Mouse (Mus musculus) cerebellum, adult 9-11 months (tissue): ENCODE measurements around the gene Fabp7.

ENCODE experiments used
- DNase-seq: peaks from one replicate; pipeline ENCODE4 v3.0.0; 2022

Fabp7 gene

DNA sequence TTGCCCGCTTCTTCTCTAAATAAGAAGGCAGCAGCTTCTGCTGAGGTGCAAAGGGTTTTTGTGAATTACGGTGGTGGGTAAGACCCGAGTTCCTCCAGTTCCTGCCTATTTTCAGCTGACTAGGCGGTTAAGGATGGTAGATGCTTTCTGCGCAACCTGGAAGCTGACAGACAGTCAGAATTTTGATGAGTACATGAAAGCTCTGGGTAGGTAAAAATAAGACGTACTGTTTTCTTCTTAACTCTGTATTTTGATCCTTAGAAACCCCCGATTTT, at the start of gene Fabp7:
Fabp7 (plus strand) TSS at position 6 of the 275 bp plus-strand sequence.
- no peak for DNase-seq

DNA sequence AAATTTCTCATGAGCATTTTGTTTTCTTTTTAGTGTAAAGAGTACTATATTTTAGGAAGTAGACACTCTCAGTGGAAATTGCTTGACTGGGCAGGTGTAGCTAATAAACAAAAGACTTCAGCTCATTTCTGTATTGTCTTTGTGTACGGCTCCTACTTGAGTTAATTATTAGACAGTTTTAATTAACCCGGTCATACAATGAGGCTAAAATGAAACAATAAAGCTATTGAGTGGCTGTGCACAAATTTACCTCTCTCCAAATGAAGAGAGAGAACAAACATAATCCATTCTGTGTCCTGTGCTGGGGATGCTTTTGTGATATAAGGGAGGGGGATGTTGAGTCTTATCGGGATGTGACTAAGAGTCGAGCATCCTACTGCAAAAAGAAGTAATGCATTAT, 43.9 kb upstream of the Fabp7 start:
- DNase-seq, result no peak

DNA sequence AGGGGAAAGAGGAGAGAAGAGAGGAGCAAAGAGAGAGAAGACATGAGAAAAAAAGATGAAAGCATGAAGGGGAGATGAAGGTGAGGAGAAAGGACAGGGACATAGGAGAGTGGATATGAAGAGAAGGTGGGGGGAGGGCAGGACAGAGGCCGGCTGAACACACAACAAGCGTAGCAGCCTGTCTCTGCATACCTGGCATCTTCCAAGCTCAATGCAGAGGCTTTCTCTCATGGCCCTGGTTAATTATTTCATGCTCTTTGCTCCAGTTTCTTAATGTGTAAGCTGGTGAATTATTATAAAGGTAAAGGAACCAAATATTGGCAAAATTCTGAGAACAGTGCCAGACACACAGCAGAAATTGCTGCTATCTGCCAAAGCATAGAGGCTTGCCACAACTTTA, 43.3 kb upstream of the Fabp7 start:
- DNase-seq, result no peak

DNA sequence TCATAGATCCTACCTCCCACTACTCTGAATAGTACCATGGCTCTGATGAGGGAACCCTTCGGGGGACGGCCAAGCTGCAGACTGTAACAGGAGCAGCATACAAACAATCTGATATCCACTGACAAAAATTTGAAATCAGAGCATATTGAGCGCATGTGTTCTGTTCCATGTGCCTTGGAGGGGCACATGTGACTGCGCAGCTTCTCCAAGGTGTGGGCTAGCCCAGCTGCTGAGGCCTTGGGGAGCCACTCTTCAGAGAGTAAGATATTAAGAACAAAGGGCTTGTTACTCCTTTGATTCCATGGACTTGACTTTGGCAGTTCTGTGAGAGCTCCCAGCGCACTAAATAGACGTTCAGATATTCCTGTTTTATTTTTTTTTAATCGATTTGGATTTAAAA, 41.6 kb upstream of the Fabp7 start:
- no peak for DNase-seq

DNA sequence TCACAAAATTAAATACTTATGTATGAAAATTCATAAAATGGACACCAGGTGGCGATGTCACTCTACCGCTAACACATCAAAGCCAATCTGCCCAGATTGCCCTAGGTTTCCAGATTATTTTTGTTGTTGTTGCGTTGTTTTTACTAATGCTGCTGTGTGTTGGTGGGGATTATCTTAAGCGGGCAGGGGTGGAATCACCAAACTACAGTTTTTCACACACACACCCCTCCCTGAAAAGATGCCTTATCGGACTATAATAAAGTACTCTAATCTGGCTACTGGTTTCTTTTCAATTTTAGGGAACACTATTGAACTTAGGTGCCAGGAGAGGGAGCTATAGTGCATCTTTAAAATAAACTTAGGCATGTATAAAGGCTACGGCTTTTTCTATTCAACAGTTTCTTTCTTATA, 41.1 kb upstream of the Fabp7 start:
- DNase-seq, result no peak

DNA sequence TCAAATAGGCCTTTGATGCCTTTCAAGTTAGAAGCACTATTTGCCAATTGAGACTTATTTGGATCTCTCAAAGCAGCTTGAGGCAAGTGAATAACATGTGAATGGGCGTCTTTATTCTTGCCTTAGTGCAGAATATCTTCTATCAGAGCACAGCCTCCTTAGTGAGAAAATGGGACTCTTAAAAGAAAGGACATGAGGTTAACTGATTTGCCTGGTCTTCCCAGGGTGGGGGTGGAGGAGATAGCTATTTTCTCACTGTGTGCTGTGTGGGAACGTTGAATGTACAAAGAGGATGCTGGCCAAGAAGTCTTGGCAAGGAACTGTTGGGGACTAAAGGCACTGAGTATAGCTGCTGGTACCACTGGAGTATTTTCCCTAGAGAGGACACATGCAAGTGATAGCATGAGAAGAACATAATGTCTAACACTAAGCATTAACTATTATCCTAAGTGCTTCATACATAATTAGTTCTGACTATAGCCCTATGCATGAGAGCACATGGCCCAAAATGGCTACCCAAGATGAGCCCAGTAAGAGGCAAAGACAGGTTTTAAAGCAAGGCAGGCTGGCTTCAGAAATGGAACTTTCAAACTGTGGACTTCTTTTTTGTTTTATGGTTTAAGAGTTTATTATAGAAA, 40.4 kb upstream of the Fabp7 start:
- no peak for DNase-seq

DNA sequence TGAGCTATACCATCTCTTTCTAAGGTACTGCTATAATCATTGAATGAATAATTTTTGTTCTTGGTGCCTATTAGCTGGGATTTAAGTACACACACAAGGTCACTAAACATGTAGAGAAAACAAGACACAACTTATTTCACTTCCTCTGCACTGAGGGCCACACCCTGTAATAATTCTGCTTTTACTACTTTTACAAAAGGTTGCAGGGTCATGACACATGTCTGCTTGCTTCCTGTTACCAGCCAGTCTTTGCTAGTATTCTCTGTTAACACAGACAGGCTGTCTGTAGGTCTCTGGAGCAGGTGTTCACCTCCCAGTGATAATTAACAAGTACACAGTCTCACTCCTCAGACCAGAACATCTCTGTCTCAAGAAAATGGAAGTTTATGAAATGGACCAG, 39.2 kb upstream of the Fabp7 start:
- DNase-seq, result no peak

DNA sequence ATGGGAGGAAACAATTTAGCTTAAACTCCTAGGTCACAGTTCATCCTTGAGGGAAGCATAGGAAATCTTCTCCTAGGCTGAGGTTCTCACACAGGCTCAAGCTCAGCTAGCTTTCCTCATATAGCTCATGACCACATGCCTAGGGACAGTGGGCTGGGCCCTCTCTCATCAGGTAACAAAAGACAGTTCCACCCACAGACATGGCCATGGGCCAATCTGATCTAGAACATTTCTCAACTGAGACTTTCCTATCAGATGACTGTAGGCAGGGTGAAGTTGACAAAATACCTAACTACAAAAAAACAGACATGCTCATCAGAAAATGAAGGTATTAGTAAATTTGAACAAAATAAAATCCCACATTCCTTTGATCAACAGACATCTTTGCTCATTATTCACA, 37.6 kb upstream of the Fabp7 start:
- DNase-seq, result no peak

DNA sequence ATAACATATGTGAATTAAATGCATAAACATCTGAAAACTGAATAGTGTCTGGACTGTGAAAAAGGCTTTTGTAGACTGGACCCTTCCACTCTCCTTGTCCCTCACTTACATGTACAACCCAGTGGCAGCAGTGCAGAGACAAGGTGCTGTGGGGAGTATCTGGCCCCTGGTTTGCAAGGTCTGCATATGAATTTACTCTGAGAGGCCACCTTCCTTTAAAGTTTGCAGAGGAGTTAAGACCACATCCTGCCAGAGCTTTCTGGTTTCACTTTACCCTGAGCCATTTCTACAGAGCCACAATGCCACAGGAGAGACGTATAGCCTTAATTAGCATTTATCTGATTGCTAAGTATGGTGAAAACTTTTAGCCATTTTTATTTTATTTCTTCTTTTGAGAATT, 31.3 kb upstream of the Fabp7 start:
- no peak for DNase-seq

DNA sequence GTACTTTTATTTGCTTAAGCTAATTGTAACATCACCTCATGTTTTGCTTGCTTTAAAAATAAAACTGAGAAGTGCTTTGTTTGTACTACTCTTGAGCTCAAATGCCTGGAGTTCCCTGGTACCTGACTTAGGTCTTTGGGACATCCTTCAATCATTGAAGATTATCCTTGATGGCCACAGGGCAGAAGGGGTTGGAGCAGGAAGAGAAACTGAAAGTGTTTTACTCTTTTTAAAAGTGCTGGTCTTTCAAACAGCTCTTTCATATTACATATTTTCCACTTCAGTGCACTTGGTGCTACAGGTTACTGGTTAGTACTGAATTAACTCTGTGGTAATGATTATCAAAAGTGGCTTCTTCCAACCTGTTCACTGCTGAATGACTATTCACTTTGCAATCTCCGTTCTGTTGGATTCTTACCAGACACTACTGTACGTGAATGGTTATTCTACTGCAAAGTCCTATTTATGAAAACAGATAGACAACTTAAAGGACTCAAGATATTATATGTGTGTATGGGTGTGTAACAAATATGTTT, 29.4 kb upstream of the Fabp7 start:
- no peak for DNase-seq

DNA sequence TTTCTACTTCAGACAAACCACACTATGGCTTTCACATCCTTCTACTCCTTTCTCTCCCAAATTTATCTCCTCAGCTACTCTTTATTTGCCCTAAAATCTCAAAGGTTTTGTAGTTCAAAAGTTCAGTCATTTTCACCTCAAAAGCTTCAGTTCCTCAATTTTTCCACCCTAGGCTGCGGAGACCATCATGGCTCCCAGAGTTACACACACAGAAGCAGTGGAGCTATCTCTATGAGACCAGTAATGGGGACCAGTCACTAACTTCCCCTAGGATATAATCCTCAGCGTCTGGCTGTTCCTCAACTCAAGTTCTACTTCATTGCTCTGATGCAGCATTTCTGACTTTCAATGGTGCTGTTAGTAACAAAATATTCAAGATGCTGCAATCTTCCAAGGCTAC, 25.7 kb upstream of the Fabp7 start:
- DNase-seq, result no peak

DNA sequence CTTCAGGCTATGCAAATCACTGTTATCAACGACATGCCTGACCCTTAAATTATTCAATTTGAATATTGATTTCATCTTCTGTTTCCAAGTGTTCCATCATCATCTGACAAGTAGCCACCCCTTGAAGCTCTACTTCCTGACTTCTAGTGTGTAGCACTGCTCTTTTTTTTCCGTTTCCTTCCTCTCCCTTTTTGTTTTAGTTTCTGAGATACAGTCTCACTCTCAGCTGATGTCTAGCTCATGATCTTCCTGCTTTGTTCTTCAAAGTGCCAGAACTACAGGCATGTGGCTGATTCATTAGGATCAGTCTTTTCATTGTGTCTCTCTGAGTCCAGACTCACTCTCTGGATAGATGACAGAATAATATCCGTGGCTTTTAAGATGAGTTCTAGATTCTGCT, 24.0 kb upstream of the Fabp7 start:
- DNase-seq, result no peak

DNA sequence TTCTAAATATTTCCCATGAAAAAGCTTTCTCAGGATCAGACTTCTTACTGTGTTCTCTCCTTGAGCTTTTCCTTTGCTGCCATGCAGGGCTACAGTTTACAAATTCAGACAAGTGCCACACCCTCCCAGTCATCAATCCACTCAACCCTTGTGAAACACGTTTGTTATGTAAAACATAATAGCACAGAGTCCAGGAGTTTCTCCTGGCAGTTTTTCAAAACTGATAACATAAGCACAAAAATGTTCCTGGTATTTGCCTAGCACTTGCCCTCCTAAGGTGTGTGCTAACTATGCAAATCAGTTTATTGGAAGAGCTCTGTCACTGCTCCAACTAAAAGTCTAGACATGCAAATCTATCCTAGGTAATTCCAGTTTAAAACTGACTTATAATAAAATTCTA, 21.6 kb upstream of the Fabp7 start:
- no peak for DNase-seq

DNA sequence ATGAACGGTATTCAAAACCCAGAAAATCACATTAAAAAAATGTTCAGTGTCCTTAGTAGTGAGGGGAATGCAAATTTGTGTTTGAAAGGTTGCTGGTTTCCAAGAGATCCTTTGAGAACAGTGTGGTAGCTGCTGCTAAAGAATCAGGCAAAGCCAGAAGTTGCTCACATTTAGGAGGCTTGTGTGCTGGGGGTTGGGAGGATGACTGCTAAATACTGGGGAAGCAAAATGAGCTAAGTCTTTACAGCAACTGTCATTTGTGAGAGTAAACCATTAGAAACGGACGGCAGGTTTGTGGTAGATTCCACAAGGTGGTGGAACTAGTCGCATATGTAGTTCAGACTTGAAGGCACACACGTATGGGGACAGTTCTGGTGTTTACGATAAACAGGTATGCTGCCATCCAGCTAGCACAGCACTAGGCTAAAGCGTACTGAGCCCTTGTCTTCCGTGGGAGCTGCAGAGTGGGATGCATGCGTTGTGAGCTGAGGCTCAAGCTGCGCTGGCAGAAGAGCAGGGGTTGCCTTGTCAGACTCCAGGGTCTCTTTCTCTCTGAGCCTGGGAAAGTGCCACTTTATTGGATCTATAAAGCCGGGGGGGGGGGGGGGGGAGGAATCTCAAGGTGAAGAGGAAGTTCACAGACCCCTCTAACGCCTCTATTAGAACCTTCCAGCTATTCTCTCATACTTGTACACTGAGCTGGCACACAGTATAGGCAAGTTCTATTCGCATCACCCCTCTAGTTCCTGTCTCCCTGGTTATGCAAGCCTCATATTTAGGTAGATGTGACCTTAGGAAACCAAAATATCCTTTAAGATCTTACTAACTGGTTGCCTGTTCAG, 1.2 kb upstream of the Fabp7 start:
- no peak for DNase-seq

DNA sequence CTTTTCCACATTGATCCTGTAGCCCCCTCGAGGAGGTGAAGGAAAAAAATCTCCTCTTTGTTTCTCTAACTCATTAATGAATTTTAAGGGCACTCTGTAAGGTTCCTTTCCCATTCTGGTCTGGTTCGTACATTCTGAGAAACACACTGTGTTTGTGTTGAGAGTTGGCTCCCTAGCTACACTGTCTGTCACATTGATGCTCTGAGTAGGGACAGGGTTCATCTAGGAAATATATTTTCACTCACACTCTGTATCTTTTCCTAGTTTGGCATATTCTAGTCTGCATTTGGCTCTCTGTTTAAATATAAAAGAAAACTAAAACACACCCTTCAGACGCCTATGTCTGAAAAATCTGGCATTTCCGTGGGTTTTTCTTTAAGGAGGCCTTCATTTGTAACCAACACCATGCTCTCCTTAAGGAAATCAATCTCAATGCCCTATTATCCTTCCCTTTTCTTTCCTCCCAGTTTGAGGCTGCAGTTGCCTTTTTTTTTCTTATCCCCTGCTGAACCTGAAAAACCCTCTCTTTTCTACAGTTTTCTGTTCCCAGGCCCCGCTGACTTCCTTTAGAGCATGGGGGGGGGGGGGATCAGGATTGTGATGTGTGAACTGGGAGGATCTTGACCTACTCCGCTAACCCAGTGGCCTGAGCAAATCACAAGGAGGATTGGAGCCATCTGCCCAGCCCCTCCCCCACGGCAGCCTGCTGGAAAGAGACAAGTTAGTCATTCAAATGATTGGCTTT, 378 bp upstream of the Fabp7 start:
- DNase-seq, result peak; percentile 65

DNA sequence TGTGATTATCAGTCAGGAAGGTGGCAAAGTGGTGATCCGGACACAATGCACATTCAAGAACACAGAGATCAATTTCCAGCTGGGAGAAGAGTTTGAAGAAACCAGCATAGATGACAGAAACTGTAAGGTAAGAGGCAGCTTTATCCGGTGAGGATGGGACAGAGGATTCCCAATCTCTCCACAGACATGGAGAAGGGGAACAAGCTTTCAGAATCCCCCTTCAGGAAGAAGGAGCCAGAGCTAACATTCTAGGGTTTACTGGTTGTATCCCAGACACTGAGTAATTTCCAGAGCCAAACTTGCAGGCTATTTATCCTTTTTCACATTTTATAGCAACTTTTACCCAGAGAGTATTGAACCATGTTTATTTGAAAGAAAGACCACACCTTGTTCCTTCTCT, 871 bp downstream of the Fabp7 start:
- DNase-seq, result no peak

DNA sequence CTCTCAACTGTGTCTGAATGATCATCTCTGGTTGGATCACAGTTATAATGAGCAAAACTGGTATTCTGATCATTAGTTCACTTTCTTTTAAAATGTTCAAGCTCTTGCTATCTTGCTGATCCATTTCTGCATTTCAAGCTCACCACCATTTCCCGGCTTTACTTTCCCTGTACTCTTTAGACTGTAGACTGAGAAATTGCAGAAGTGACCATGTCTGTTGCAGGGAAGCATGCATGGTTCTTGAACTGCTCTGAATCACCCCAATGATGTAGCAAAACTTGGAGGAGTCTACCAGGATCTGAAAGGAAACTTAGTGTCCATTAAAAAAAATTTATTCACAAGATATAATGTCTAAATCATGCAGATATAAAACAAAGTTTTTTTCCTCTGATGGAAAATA, 8.3 kb downstream of the Fabp7 start:
- DNase-seq, result no peak

DNA sequence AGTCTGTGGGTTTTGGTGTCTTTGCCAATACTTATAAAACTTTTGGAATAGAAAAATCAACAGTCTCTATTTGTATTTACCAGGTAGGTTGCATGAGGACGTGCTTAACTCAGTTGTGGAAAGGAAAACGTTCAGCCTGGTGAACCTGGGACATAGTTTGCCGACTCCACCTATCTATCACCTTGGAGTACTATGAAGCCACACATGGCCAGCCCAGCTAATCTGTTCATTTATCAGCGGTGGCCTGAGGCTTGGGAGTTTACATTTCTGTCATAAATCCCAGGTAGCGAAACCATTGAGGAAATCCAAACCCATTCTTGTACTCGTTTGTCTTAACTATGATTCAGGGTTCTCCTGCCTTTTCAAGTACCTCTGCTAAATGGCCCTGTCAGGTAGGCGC, 9.3 kb downstream of the Fabp7 start, which contains the start of gene Smpdl3a:
Smpdl3a (plus strand) TSS at position 318 of the 400 bp plus-strand sequence.
- no peak for DNase-seq

DNA sequence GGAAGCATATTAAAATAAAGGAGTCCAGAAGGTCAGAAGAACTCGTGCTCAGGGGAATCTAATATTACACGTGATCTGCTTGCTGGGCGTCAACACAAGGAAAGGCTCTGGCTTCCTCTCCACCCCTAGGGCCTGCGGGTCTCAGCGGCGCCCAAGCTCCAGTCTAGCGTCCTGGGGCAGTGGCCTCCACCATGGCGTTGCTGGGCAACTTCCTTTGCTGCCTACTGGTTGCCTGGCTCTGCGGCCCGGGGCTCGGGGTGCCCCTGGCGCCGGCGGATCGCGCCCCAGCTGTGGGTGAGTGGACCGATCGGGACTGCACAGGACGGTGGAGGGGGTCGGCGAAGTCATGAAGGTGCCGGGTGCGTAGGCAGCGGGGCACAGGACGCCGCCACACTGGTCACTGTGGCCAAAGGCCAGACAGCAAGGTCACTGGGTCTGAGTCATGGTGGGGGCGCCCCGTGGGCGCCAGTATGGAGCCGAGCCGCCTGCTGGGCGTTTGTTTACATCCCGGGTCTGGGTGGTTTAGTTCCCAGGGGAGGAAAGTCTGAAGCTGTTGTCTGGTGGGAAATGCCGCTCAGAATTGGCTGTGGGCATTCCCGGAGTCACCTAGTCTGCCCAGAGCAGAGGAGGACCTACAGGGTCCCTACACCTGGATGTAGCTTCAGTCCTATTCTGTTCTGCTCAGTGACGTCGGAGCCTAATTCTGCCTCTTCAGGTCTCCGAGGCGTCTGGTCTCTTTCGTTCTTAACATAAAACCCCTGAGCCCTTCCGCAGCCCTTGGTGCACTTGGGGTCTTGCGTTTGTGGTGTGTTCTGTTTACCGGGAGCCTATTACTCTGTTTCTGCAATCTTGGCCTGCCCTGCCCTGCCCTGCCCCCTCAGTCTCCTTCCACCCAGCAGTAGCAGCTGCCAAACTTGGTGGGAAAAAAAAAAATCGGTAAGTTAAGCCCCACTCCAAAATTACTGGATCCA, 10.1 kb downstream of the Fabp7 start:
- peak; percentile 32 for DNase-seq

DNA sequence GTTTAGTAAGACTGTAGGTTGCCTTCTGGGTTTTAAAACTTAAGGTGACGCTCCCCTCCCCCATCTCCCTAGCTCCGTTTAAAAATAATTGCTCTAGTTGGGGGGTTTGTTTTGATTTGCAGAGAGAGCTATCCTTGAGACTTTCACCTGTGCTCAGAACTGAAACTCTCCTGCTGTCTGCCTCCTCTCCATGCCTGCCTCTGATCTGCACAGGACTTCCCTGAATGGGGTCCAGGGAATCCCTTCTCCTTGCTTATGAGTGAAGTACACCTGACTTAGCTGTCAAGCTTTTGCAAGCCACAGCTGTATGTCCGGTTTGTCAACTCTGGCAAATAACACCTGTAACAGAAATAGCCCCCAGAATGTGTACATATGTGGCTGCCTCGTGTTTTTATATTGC, 10.9 kb downstream of the Fabp7 start:
- peak; percentile 12 for DNase-seq

DNA sequence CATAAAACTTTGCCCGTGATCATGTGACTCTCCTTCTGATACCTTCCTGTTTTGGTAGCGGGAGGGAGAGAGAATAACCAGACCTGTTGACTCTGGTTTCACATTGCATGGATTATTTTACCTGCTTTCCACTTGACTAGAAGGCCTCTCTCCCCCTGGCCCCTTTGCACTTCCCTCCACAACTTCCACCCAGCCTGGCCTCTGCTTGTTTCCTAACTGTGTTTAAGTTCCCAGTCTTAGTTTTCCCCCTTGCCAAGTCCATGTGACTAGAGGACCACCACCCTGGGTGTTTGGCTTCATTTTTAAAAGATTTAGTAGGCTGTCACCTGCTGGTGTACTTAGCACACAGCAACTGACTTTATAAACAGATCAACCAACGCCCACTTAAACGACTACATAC, 11.4 kb downstream of the Fabp7 start:
- peak; percentile 10 for DNase-seq

DNA sequence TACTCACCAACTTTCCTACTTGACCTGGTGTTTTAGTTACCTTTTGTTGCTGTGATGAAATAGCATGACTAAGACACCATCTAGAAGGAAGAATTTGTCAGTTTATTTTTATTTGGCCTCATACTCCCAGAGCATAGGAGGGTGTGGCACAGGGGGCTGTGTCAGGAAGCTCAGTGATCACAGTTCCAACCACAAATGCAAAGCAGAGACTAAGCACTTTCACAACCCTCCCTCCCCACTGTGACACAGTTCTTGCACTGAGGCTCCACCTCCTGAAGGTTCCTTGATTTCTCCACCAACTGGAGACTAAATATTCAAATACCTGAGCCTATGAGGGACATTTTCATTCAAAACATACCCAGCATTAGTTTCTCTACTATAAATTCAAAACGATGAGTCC, 14.8 kb downstream of the Fabp7 start:
- DNase-seq, result no peak

DNA sequence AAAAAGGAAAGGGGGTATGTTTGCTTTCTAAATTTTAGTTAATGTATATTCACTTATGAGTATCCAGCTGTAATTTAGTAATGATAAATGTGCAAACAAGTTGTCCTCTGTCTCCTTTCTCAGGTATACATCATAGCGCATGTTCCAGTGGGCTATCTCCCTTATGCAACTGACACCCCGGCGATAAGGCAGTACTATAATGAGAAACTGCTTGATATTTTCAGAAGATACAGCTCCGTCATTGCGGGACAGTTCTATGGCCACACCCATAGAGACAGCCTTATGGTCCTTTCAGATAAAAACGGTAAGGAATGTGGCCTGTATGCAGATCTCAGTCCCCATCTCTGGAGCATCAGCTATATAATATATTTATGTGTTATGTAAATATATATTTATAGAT, 23.1 kb downstream of the Fabp7 start:
- no peak for DNase-seq
